Mouse (Mus musculus) midbrain, embryonic 11.5 days (tissue): ENCODE measurements around the gene Grm4. TPM values are rescaled to one million over a fixed set of nuclear protein-coding genes. Genes with fewer than 3 reads are reported as not detected.

Experiments used
- ATAC-seq: fragments of 200-750 bp; cut with Nextera tagmentation; 2 replicates; pipeline ENCODE4 v1.8.0; 2017; ENCODE audit warnings: moderate TSS enrichment, moderate library complexity; ENCODE audit not compliant: low FRiP score
- DNase-seq: peaks from one replicate; pipeline ENCODE4 v3.0.0; 2015; ENCODE audit warnings: low spot score; ENCODE audit errors: missing footprints
- H3K27ac ChIP-seq: fragments of 300-500 bp; sonication (generic); 2 replicates; pipeline ENCODE4 v1.5.1; 2014; ENCODE audit warnings: low read depth, low read length
- H3K27me3 ChIP-seq: fragments of 300-500 bp; sonication (generic); 2 replicates; pipeline ENCODE4 v1.6.1; 2014; ENCODE audit warnings: mild to moderate bottlenecking, low read length, moderate library complexity, mixed read lengths; ENCODE audit not compliant: control insufficient read depth, insufficient read depth
- H3K36me3 ChIP-seq: fragments of 300-500 bp; sonication (generic); 2 replicates; pipeline ENCODE4 v1.6.1; 2014; ENCODE audit warnings: mild to moderate bottlenecking, low read length, moderate library complexity, mixed read lengths; ENCODE audit not compliant: control insufficient read depth, insufficient read depth
- H3K4me1 ChIP-seq: fragments of 300-500 bp; sonication (generic); 2 replicates; pipeline ENCODE4 v1.6.1; 2014; ENCODE audit warnings: low read length; ENCODE audit not compliant: control insufficient read depth, insufficient read depth
- H3K4me2 ChIP-seq: fragments of 300-500 bp; sonication (generic); 2 replicates; pipeline ENCODE4 v1.6.1; 2014; ENCODE audit warnings: mild to moderate bottlenecking, moderate library complexity
- H3K4me3 ChIP-seq: fragments of 300-500 bp; sonication (generic); 2 replicates; pipeline ENCODE4 v1.5.1; 2014; ENCODE audit warnings: low read depth, low read length
- H3K9ac ChIP-seq: fragments of 300-500 bp; sonication (generic); 2 replicates; pipeline ENCODE4 v1.6.1; 2014; ENCODE audit warnings: low read length
- H3K9me3 ChIP-seq: fragments of 300-500 bp; sonication (generic); 2 replicates; pipeline ENCODE4 v1.6.1; 2016; ENCODE audit warnings: low read length; ENCODE audit not compliant: control insufficient read depth
- WGBS: fragments of 180-500 bp; shearing (Covaris S2); extraction: QIAGEN DNeasy Blood & Tissue Kit; methylation state at CpG from one replicate; pipeline ENCODE4 v1.1.7; 2014; 5-methylcytosine and 5-hydroxymethylcytosine counted together
- polyA plus RNA-seq: library from polyadenylated mRNA; unstranded; fragments of >200 nt; fragmentation: Nextera tagmentation; extraction: Ambion mirVana; gene quantifications from 2 replicates; pipeline ENCODE4 v1.2.1, GENCODE M21; 2014

Grm4 gene
- polyA plus RNA-seq, 1 experiment from 2014 or later: 3.5 TPM

GRCm38 (mm10) chr17:27485940-27486339 lies 35.3 kb downstream of the Grm4 start:
- Histone ChIP-seq H3K4me3 (no peak overlapping the region), H3K4me1 (peaks cover 4% of the 10 kb centered on the region), H3K9ac (no peak overlapping the region), H3K27ac (no peak overlapping the region), H3K9me3 (no peaks in the 10 kb centered on the region), H3K27me3 (no peaks in the 10 kb centered on the region), H3K4me2 (no peak overlapping the region), H3K36me3 (no peaks in the 10 kb centered on the region)
- WGBS: 46% methylated on average over 8 of the region's 8 CpGs
- ATAC-seq (no peak), DNase-seq (no peak)

DNA sequence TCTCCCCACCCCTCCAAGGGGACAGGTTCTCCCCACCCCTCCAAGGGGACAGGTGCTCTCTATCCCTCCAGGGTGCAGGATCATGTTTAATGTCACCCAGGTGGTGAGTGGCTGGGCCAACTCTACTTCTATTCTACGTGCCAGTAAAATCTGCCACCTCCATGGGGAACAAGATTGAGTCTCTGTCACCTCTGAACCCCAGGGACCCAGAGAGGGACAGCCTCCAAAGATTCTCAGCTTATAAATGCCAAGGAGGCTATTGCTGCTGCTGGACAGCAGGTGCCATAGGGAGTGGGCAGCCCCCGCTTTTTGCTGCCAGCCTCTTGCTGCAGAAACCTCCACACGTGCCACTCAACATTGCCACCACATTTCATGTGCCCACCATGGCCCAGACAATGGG lies 37.6 kb downstream of the Grm4 start:
- 89% methylated on average over 3 of the region's 3 CpGs for WGBS
- Histone ChIP-seq H3K4me3 (no peak overlapping the region), H3K4me1 (peaks cover 9% of the 10 kb centered on the region), H3K4me2 (no peak overlapping the region), H3K27me3 (no peaks in the 10 kb centered on the region), H3K9me3 (no peaks in the 10 kb centered on the region), H3K27ac (no peak overlapping the region), H3K36me3 (no peaks in the 10 kb centered on the region), H3K9ac (no peak overlapping the region)
- DNase-seq: no peak
- no peak for ATAC-seq

DNA sequence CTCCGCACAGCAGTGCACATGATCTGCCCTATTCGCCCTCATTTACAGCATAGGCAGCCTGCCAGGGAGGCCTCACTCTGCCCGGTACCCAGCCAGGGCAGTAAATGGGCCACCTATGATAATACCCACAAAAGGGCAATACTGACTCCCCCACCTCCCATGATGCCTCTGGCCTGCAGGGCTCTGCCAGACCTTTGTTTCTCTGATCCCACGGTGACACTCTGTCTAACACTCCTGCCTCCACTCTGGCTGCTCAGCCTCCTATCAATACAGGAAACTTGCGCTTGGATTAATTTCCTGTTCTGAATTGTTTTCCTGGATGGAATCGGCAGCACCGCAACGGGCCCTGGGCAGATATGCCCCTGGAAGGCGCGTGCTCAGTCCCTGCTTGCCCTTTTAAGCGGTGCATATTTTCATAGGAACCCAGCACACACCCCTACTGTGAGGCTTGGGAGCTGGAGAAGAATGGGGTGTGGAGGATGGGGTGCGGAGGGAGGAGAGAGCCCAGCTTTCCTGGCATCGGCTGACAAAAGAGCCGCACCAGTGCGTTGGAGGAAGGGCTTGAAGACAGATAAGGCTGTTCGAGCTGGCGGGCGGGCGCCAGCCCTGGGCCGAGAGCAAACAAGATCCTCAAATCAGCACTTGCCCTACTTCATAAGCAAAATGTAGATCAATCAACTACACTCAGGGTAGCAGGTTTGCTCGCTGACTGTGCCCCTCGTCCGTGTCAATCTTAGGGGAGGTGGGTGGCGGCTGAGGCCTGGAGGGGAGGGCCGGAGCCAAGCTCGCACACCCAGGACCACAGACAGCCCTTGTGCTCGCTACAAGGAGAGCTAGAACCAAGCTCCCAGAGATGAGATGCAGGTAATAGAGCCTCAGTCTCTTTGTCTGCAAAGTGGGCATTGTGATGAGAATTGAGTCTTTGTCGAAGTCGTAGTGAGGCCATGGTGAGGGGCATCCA lies 40.8 kb downstream of the Grm4 start:
- ATAC-seq: 0 out of 2 replicates have a peak, but pooled peaks have one; percentile 24
- Histone ChIP-seq H3K36me3 (no peaks in the 10 kb centered on the region), H3K27me3 (no peaks in the 10 kb centered on the region), H3K27ac (peak overlapping the region; percentile 61), H3K9me3 (no peaks in the 10 kb centered on the region), H3K4me1 (peaks cover 6% of the 10 kb centered on the region), H3K4me2 (no peak overlapping the region), H3K4me3 (no peak overlapping the region), H3K9ac (peak overlapping the region; percentile 36; the same call in 1 of the 2 replicates)
- no peak for DNase-seq
- WGBS: 58% methylated on average over 29 of the region's 29 CpGs

DNA sequence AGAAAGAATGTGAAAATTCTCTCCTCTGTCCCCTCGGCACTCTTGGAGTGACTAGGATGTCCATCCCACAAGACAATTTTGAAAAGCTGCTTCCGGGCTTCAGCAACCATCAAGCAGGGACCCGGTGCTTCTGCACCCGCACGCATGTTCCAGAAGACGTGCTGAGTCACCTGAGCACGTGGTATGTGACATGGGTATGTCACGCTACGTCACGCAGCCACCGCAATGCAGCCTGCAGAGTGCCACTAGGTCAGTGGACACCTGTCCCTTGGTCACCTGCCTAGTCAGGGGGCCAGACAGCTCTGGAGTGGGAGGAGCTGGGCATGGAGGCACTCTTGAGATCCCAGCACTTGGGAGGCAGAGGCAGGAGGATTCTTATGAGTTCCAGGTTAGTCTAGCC lies 45.6 kb downstream of the Grm4 start:
- Histone ChIP-seq H3K4me2 (no peak overlapping the region), H3K36me3 (no peaks in the 10 kb centered on the region), H3K4me1 (peaks cover 12% of the 10 kb centered on the region), H3K27ac (no peak overlapping the region), H3K27me3 (no peaks in the 10 kb centered on the region), H3K4me3 (no peak overlapping the region), H3K9ac (no peak overlapping the region; the same call in 1 of the 2 replicates), H3K9me3 (no peaks in the 10 kb centered on the region)
- DNase-seq (no peak), ATAC-seq (no peak)
- 93% methylated on average over 11 of the region's 11 CpGs for WGBS

- 33% methylated on average over 6 of the region's 6 CpGs for WGBS
- no peak overlapping the region for H3K9ac ChIP-seq
- no peak overlapping the region for H3K4me3 ChIP-seq
- H3K36me3 ChIP-seq: no peaks in the 10 kb centered on the region
- no peaks in the 10 kb centered on the region for H3K4me1 ChIP-seq
- H3K27me3 ChIP-seq: no peaks in the 10 kb centered on the region
- H3K9me3 ChIP-seq: no peaks in the 10 kb centered on the region
- DNase-seq (no peak), ATAC-seq (no peak)
- no peak overlapping the region for H3K27ac ChIP-seq
- no peak overlapping the region for H3K4me2 ChIP-seq
These were observed 54.6 kb downstream of the Grm4 start for GRCm38 (mm10) chr17:27466620-27467019.

GRCm38 (mm10) chr17:27465924-27466323 lies 55.3 kb downstream of the Grm4 start:
- no peak for ATAC-seq
- no peak overlapping the region for H3K9ac ChIP-seq
- no peak for DNase-seq
- no peaks in the 10 kb centered on the region for H3K36me3 ChIP-seq
- H3K9me3 ChIP-seq: no peaks in the 10 kb centered on the region
- H3K4me3 ChIP-seq: no peak overlapping the region
- WGBS: 74% methylated on average over 8 of the region's 8 CpGs
- H3K4me1 ChIP-seq: no peaks in the 10 kb centered on the region
- no peaks in the 10 kb centered on the region for H3K27me3 ChIP-seq
- H3K27ac ChIP-seq: no peak overlapping the region
- no peak overlapping the region for H3K4me2 ChIP-seq

DNA sequence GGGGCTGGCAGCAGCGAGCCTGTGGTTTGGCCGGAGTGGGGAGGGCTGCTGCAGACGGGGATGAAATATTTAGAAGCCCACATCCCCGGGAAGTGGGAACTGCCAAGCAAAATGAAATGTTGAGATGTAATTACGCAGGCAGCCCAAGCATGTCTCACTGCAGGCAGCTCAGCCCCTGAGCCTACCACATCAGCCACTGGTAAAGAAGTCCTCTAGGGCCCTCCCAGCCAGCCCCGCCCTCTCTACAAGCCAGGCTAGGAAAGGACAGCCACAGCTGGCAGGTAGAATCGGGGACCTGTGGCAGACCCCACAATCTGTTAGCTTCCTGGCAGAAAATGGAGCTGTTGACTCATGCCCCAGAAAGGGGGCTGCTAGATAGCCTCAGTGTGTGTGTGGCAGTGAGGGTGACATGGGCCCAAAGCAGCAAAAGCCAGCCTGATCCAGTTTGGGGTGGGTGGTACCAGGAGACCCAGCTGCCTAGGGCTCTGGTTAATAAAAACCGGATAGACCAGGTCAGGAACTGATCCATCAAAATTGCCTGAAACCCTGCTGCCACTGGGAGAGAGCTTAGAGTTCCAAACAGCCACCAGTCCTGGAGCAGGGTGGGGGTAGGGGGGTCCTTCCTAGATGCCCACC lies 56.8 kb downstream of the Grm4 start:
- Histone ChIP-seq H3K36me3 (no peaks in the 10 kb centered on the region), H3K4me2 (no peak overlapping the region), H3K9me3 (no peaks in the 10 kb centered on the region), H3K27ac (no peak overlapping the region), H3K4me3 (no peak overlapping the region), H3K9ac (no peak overlapping the region), H3K4me1 (no peaks in the 10 kb centered on the region), H3K27me3 (no peaks in the 10 kb centered on the region)
- ATAC-seq: no peak
- WGBS: 69% methylated on average over 8 of the region's 8 CpGs
- no peak for DNase-seq

DNA sequence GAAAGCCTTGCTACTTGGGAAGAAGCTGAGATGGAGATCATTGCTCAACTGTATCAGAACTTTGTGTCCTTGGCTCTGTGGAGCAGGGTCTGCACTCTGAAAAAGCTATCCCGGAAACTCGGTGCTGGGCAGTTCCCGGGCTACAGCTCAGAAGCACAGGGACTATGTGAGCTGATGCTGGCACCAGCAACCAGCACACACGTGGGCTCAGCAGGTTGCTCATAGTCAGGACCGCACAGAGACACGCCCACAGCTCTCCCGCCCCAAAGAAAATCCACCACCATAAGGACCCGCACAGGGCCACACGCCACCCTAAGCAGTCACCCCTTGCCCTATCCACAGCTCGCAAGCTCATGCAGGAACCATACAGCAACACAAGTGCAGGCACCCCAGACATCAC lies 61.2 kb downstream of the Grm4 start:
- Histone ChIP-seq H3K36me3 (no peaks in the 10 kb centered on the region), H3K9ac (no peak overlapping the region), H3K9me3 (no peaks in the 10 kb centered on the region), H3K27me3 (no peaks in the 10 kb centered on the region; the same call in 1 of the 2 replicates), H3K4me3 (no peak overlapping the region), H3K4me2 (no peak overlapping the region), H3K4me1 (no peaks in the 10 kb centered on the region), H3K27ac (no peak overlapping the region)
- ATAC-seq (no peak), DNase-seq (no peak)
- WGBS: 81% methylated on average over 10 of the region's 10 CpGs

DNA sequence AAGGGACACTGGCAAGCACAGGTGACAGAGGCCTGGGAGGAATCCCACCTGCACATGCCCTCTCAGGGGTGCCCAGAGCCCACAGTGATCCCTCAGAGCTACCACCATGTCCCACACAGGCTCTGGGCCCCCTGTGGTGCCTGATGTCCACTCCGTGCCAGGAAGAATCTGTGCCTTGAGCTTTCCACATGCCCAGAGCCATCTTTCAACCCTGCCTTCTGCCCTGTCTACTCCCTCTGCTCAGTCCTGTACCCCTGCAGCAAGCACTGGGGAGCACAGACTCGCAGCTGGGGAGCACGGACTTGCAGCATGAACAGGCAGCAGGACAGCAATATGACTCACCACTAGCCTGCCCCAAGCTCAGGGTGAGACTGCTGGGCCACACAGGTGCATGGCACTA lies 62.0 kb downstream of the Grm4 start:
- DNase-seq (no peak), ATAC-seq (no peak)
- no peak overlapping the region for H3K4me3 ChIP-seq
- H3K9ac ChIP-seq: no peak overlapping the region
- H3K27ac ChIP-seq: no peak overlapping the region
- no peaks in the 10 kb centered on the region for H3K9me3 ChIP-seq
- H3K36me3 ChIP-seq: no peaks in the 10 kb centered on the region
- H3K4me2 ChIP-seq: no peak overlapping the region
- H3K4me1 ChIP-seq: no peaks in the 10 kb centered on the region
- H3K27me3 ChIP-seq: no peaks in the 10 kb centered on the region; the same call in 1 of the 2 replicates
- WGBS: 74% methylated on average over 3 of the region's 3 CpGs
